Mouse (Mus musculus) liver (tissue): Measurements from ENCODE around the gene Exoc8.

Experiments
- DNase-seq: peaks from one replicate; pipeline ENCODE4 v3.0.0-alpha.2; 2020; ENCODE audit warnings: mixed read lengths

Gene Exoc8

GRCm38 (mm10) chr8:124905482-124905881 lies 8.0 kb upstream of the Exoc8 start:
- no peak for DNase-seq

- DNase-seq: no peak
Measured at GRCm38 (mm10) chr8:124903198-124903597, 5.7 kb upstream of the Exoc8 start.

- DNase-seq: no peak
Measured at GRCm38 (mm10) chr8:124898251-124898905, 873 bp upstream of the Exoc8 start.

GRCm38 (mm10) chr8:124896632-124897385 lies 696 bp downstream of the Exoc8 start:
- DNase-seq: peak; percentile 79

- no peak for DNase-seq
Measured at GRCm38 (mm10) chr8:124896010-124896631, 1.4 kb downstream of the Exoc8 start.

GRCm38 (mm10) chr8:124892596-124892995 lies 4.9 kb downstream of the Exoc8 start:
- DNase-seq: no peak

GRCm38 (mm10) chr8:124888385-124888784 lies 9.1 kb downstream of the Exoc8 start:
- DNase-seq: no peak

GRCm38 (mm10) chr8:124878946-124879526 lies 18.5 kb downstream of the Exoc8 start:
- no peak for DNase-seq

- no peak for DNase-seq
Measured at GRCm38 (mm10) chr8:124878141-124878540, 19.4 kb downstream of the Exoc8 start.

- no peak for DNase-seq
Measured at GRCm38 (mm10) chr8:124872690-124873089, 24.8 kb downstream of the Exoc8 start.

GRCm38 (mm10) chr8:124872081-124872480 lies 25.4 kb downstream of the Exoc8 start:
- DNase-seq: no peak

- DNase-seq: no peak
Measured at GRCm38 (mm10) chr8:124871474-124871873, 26.0 kb downstream of the Exoc8 start.

GRCm38 (mm10) chr8:124869708-124870107 lies 27.8 kb downstream of the Exoc8 start:
- DNase-seq: no peak

GRCm38 (mm10) chr8:124867126-124867525 lies 30.4 kb downstream of the Exoc8 start:
- DNase-seq: no peak

- no peak for DNase-seq
Measured at GRCm38 (mm10) chr8:124866669-124867068, 30.8 kb downstream of the Exoc8 start.

GRCm38 (mm10) chr8:124863729-124864128 lies 33.8 kb downstream of the Exoc8 start:
- no peak for DNase-seq

GRCm38 (mm10) chr8:124863163-124863677 lies 34.3 kb downstream of the Exoc8 start:
- no peak for DNase-seq

GRCm38 (mm10) chr8:124862321-124863162 lies 35.0 kb downstream of the Exoc8 start, which contains the start of the genes Gnpat and 2810004N23Rik:
Gnpat (plus strand) TSS chr8:124863033.
2810004N23Rik (minus strand) TSS chr8:124863120.
- peak; percentile 90 for DNase-seq

GRCm38 (mm10) chr8:124860188-124860587 lies 37.3 kb downstream of the Exoc8 start:
- DNase-seq: no peak

GRCm38 (mm10) chr8:124859466-124859865 lies 38.0 kb downstream of the Exoc8 start:
- peak; percentile 45 for DNase-seq

- DNase-seq: no peak
Measured at GRCm38 (mm10) chr8:124853511-124853910, 44.0 kb downstream of the Exoc8 start.

GRCm38 (mm10) chr8:124845573-124845972 lies 51.9 kb downstream of the Exoc8 start:
- DNase-seq: no peak
